Mouse (Mus musculus) adrenal gland, adult 18-20 months (tissue): ENCODE measurements around the gene Gper1. TPM values are rescaled to one million over a fixed set of nuclear protein-coding genes. Genes with fewer than 3 reads are reported as not detected.

ENCODE experiments used
- DNase-seq, 2 experiments: peaks; one replicate each; pipeline ENCODE4 v3.0.0; 2021 to 2022; ENCODE audit warnings: low spot score in 2 of 2
- total RNA-seq, 2 experiments: library from RNA; stranded (reverse); gene quantifications; 1 replicate in 1 of 2; 2 replicates in 1 of 2; pipeline ENCODE4 v1.2.3; 2021

Gper1 gene
- total RNA-seq, 2 experiments from 2014 or later = 3.3 to 4.9 TPM

- no peak for DNase-seq
Observed at GRCm38 (mm10) chr5:139441726-139442018, 18.7 kb downstream of the Gper1 start.

DNA sequence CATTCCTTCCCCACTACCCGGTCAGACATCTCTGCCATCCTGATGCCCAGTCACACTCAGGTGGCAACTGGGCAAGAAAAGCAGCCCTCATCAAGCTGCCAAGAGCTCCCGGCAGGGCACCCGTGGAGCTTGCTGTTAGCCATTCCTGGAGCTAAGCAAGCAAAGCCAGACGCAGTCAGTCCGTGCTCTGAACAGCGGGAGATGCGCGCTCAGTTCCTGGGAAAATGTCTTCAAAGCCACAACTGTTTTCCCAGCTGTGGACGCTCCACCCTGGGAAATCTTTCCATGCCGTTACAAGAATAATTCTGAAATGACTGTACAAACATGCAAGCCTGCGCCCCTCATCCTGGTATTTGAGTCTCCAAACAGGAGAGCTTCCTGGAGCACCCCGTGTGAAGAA, 19.5 kb downstream of the Gper1 start:
- no peak for DNase-seq

DNA sequence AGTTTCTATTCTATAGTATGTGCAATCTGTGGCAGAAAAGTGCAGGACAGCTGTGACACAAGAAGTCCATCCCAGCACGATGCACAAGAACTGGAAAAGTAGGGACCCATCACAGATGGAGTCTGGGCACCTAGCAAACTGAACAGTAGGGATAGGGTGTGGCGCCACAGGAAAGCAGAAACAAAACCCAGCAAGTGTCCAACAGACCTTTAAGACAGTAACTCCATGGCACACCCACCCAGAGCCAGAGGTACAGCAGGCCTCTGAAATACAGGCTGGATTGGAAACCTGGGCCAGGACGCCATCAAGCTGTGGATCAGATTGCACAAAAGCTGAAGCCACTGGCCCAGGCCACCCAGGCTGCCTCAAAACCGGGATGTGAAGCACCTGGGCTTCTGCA, 20.0 kb downstream of the Gper1 start:
- no peak for DNase-seq

DNA sequence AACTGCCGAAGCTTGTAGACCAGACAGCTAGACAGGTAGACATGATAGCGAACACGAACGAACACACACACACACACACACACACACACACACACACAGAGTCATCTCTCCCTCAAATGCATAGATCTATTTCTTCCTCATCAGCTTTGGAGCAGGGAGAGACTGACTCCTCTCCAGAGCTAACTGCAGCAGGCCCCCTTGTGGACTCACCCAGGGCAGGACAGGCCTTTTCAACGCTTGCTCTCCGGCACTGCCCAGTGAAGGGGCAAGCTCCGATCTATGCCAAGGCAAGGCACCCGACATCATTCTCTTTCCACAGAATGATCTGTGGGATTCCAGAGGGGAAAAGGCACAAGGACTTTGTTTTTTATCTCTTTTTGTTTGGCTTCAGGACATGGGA, 22.3 kb downstream of the Gper1 start:
- no peak for DNase-seq

DNA sequence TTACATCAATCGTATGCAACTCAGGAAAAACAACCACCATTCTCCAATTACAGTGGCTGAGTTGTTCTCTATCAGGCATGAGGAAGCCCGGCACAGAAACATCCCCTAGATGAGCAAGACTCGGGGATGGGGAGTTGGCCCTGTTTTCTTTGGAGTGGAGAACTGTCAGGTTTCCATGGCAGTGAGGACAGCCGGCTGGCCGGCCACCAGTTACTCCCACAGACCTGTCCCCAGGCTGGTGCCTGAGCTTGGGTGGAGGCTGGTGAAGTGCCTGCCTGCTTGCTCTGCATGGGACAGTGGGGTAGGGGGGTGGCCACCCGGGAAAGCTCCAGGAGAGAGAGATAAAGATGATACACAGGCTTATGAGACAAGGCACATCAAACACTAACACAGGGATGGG, 25.1 kb downstream of the Gper1 start:
- no peak for DNase-seq

DNA sequence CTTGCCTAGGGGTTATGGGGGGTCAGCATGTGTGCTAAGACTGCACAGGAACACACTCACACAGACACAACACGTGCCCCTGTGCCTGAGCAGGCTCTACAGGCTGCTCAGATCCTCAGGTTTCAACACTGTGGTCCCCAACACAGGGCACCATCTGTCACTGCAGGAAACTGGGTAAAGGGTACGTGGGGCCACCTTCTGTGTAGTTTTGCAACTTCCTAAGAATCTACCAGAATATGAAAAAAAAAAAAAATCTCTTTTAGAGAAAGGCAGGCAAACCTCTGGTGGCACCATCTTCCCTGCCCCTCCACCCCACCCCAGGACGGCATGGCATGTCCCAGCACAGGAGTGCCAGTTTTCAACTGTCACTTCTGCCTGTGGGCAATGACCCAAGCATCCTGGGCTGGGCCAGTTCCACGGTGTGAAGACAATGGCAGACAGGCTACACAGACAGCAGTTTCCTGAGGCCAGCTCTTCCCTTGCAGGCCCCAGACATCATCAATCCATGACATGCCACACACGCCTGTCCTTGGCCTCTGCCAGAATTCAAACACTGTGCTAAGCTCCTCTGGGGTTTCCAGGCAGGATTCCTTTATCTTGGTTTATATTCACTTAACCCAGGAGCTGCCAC, 26.3 kb downstream of the Gper1 start:
- DNase-seq = peak; percentile 16 to 31

- no peak for DNase-seq
Observed at GRCm38 (mm10) chr5:139449926-139450325, 27.0 kb downstream of the Gper1 start.

DNA sequence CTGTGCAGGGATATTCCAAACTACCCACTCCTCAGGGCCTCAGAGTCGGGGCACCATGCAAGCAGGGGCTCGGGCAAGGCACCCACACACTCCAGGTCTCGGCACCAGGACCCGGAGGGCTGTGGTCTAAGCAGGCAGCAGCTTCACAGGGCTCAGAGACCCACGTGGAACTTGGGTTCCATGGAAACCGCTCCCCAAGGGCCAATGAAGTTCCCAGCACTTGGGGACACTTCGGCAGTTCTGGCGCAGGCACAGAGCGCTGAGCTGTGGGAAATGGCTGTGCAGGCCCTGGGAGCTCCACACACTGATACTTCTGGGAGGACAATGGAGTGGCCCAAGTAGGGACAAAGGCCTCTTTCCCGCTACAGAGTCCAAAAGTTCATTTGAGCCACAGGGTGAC, 30.1 kb downstream of the Gper1 start:
- DNase-seq = no peak

DNA sequence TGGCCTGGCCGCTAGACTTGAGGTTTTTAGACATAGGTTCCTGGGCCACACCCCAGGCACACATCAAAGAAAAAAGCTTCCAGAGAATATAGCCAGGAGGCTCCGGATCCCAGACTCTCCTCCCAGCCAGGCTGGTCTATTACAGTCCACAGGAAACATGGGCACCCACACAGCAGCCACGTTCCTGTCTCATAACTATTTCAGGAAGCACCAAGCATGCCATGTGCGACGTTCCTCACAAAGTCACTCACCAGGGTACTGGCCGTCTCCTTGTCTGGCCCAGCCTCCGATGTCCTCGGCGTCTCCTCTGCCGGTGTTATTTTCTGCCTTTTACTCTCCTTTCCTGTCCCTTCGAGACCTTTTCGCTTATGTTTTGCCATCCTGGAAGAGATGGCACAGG, 32.2 kb downstream of the Gper1 start:
- no peak for DNase-seq

GRCm38 (mm10) chr5:139457241-139457640, 34.3 kb downstream of the Gper1 start:
- DNase-seq = no peak

- DNase-seq = no peak
Observed at GRCm38 (mm10) chr5:139459938-139460337, 37.0 kb downstream of the Gper1 start.

DNA sequence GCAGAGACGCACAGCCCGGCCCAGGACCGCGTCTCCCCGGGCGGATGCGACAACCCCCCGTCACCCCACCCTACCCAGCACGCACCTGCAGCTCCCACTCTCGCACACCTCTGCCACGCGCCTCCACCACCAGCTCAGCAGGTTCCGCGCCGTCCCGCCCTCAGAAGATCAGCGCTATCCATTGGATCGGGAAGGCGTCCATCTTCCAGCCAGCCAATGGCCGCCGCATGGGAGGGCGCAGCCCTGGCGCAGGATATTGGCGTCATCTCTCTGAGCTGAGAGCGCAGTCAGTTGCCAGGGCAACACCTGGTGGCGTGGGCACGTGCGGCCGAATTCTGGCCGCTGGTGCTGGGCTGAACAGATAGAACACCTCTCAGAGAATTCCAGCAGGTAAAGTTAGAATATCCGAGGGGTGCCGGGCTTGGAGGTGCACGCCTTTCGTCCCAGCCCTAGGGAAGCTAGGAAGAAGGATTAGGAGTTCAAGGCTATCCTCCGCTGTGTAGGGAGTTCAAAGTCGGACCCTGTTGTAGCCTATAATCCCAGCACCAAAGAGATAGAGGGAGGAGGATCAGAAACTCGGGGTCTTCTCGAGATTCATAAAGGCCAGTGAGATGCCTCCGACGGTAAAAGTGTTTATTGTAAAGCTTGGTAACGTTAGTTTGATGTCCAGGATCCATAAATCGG, 37.6 kb downstream of the Gper1 start, which contains the start of gene 3110082I17Rik:
3110082I17Rik (minus strand) TSS at position 144 of the 684 bp plus-strand sequence.
- DNase-seq = peak; percentile 99

- DNase-seq = no peak
Observed at GRCm38 (mm10) chr5:139464874-139465273, 41.9 kb downstream of the Gper1 start.

DNA sequence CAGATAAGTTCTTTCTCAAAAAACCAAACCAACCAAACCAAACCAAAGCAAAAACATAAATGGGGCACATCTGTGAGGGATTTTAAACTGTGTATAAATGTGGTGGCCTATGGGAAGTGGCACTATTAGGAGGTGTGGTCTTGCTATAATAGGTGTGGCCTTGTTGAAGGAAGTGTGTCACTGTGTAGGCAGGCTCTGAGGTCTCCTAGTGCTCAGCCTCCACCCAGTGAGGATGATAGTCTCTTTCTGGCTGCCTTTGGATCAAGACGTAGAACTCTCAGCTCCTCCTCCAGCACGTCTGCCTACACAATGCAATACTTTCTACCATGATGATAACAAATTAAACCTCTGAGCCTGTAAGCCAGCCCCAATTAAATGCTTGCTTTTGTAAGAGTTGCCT, 43.4 kb downstream of the Gper1 start:
- no peak for DNase-seq

DNA sequence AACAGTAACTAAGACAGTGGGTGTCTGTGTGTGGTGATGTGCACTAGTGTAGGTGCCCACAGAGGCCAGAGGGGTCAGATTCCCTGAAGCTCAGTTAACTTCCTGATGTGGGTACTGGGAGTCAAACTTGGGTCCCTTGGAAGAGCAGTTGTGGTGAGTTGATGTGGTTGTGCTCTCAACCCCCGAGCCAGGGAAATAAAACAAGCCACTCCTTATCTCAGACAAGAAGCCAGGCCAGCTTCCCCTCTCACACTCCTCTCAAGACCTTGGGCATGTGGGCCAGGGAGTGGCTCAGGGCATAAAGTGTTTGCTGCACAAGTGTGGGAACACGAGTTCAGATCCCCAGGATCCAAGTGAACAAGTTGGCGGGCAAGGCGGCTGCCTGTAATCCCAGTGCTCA, 43.9 kb downstream of the Gper1 start:
- no peak for DNase-seq

- DNase-seq = no peak
Observed at GRCm38 (mm10) chr5:139467998-139468397, 45.0 kb downstream of the Gper1 start.

- no peak for DNase-seq
Observed at GRCm38 (mm10) chr5:139474741-139475140, 51.8 kb downstream of the Gper1 start.

Other genes with a start within 250 kb of the Gper1 start
- gene Sun1, start 222.5 kb upstream of the Gper1 start, total RNA-seq = 10 to 100 TPM; 59.1 to 83.8 TPM
- gene Get4, start 170.8 kb upstream of the Gper1 start, total RNA-seq = 10 to 100 TPM; 65.4 to 93.6 TPM
- gene Adap1, start 97.5 kb upstream of the Gper1 start, total RNA-seq = 10 to 100 TPM in 1 of 2 experiments, 1 to 10 TPM in 1; 4.5 to 11.6 TPM
- 100 to 1,000 TPM in 1 of 2 experiments, 10 to 100 TPM in 1; 75.7 to 130 TPM for gene Cox19, start 71.7 kb upstream of the Gper1 start, total RNA-seq
- not detected for gene Cyp2w1, start 70.5 kb upstream of the Gper1 start, total RNA-seq
- gene Gpr146, start 45.5 kb upstream of the Gper1 start, total RNA-seq = 10 to 100 TPM; 11.0 to 23.9 TPM
- under 1 TPM; 0.53 to 0.93 TPM for gene C130050O18Rik, start 17.9 kb upstream of the Gper1 start, total RNA-seq
- 1 to 10 TPM; 8.0 to 8.4 TPM for gene 3110082I17Rik, start 37.4 kb downstream of the Gper1 start, total RNA-seq
- gene Zfand2a, start 61.4 kb downstream of the Gper1 start, total RNA-seq = 10 to 100 TPM; 36.4 to 38.9 TPM
- not detected for gene Uncx, start 120.3 kb downstream of the Gper1 start, total RNA-seq